Mouse (Mus musculus): ENCODE measurements around the gene Idnk. TPM values are rescaled to one million over a fixed set of nuclear protein-coding genes. Genes with fewer than 3 reads are reported as not detected.

Idnk gene
- polyA plus RNA-seq (2017; shearing (Covaris generic)) = 217 TPM

GRCm38 (mm10) chr13:58157447-58158098 lies at the start of gene Idnk:
TSS of gene Idnk (plus strand) at chr13:58157649.

GRCm38 (mm10) chr13:58113061-58113900 lies 44.2 kb upstream of the Idnk start, which contains the start of gene Klhl3:
TSS of gene Klhl3 (minus strand) at chr13:58113592.

GRCm38 (mm10) chr13:58128396-58128767 lies 29.1 kb upstream of the Idnk start, which contains the start of gene Hnrnpa0:
TSS of gene Hnrnpa0 (minus strand) at chr13:58128556.

Other genes with a start within 250 kb of the Idnk start
- not detected for gene Spock1, start 249.3 kb upstream of the Idnk start, polyA plus RNA-seq (2017; shearing (Covaris generic))
- 2.7 TPM for gene Klhl3, start 44.1 kb upstream of the Idnk start, polyA plus RNA-seq (2017; shearing (Covaris generic))
- gene Hnrnpa0, start 29.1 kb upstream of the Idnk start, polyA plus RNA-seq (2017; shearing (Covaris generic)) = 6.3 TPM
- 13.6 TPM for gene Ubqln1, start 58.0 kb downstream of the Idnk start, polyA plus RNA-seq (2017; shearing (Covaris generic))
- gene Gkap1, start 118.0 kb downstream of the Idnk start, polyA plus RNA-seq (2017; shearing (Covaris generic)) = 1.4 TPM
- gene Kif27, start 201.5 kb downstream of the Idnk start, polyA plus RNA-seq (2017; shearing (Covaris generic)) = not detected
- 12.3 TPM for gene 2210016F16Rik, start 227.6 kb downstream of the Idnk start, polyA plus RNA-seq (2017; shearing (Covaris generic))
- 43.5 TPM for gene Rmi1, start 244.6 kb downstream of the Idnk start, polyA plus RNA-seq (2017; shearing (Covaris generic))
- 2,683 TPM for gene Hnrnpk, start 245.7 kb downstream of the Idnk start, polyA plus RNA-seq (2017; shearing (Covaris generic))